Mouse (Mus musculus) kidney, postnatal 0 days (tissue): ENCODE measurements at regions not wholly inside any gene's neighbourhood (a gene's known extent, or its start where the extent isn't known, plus 50 kb on each side); places are given as distances from the start of the nearest gene placed in this dataset.
A peak's percentile ranks its signal among the peaks of the same experiment; 100 is the strongest.

Source experiments
- ATAC-seq: fragments of 200-750 bp; cut with Nextera tagmentation; replicated peaks from 2 replicates; pipeline ENCODE4 v1.8.0; 2017; ENCODE audit warnings: low read depth, moderate number of reproducible peaks, moderate TSS enrichment, moderate library complexity; ENCODE audit not compliant: low FRiP score
- DNase-seq: peaks from one replicate; pipeline ENCODE4 v3.0.0-alpha.2; 2016; ENCODE audit warnings: low spot score
- H3K27ac ChIP-seq: fragments of 300-500 bp; sonication (generic); 2 replicates; pipeline ENCODE4 v1.5.1; 2014; ENCODE audit warnings: mild to moderate bottlenecking
- H3K27me3 ChIP-seq: fragments of 300-500 bp; sonication (generic); 2 replicates; pipeline ENCODE4 v1.6.1; 2014; ENCODE audit warnings: low read length, mixed read lengths; ENCODE audit not compliant: insufficient read depth
- H3K36me3 ChIP-seq: fragments of 300-500 bp; sonication (generic); 2 replicates; pipeline ENCODE4 v1.6.1; 2014; ENCODE audit warnings: low read length, mixed read lengths; ENCODE audit not compliant: insufficient read depth
- H3K4me1 ChIP-seq: fragments of 300-500 bp; sonication (generic); replicated peaks from 2 replicates; pipeline ENCODE4 v1.6.1; 2014; ENCODE audit warnings: antibody characterized with exemption, low read length, mixed read lengths; ENCODE audit not compliant: insufficient read depth
- H3K4me2 ChIP-seq: fragments of 300-500 bp; sonication (generic); 2 replicates; pipeline ENCODE4 v1.6.1; 2014; ENCODE audit warnings: mild to moderate bottlenecking, low read length, moderate library complexity, mixed read lengths
- H3K4me3 ChIP-seq: fragments of 300-500 bp; sonication (generic); replicated peaks from 2 replicates; pipeline ENCODE4 v1.5.1; 2014; ENCODE audit warnings: low read depth, low read length
- H3K9ac ChIP-seq: fragments of 300-500 bp; sonication (generic); 2 replicates; pipeline ENCODE4 v1.6.1; 2014; ENCODE audit warnings: low read depth, low read length
- H3K9me3 ChIP-seq: fragments of 300-500 bp; sonication (generic); replicated peaks from 2 replicates; pipeline ENCODE4 v1.6.1; 2016; ENCODE audit warnings: low read length, inconsistent platforms, mixed read lengths
- CTCF ChIP-seq: IDR thresholded peaks from 2 replicates; pipeline ENCODE4 v1.5.1; 2016; ENCODE audit warnings: antibody characterized with exemption, low read depth, mild to moderate bottlenecking, moderate library complexity
- WGBS: fragments of 180-500 bp; shearing (Covaris S2); extraction: QIAGEN DNeasy Blood & Tissue Kit; methylation state at CpG from one replicate; pipeline ENCODE4 v1.1.7; 2014; 5-methylcytosine and 5-hydroxymethylcytosine counted together

DNA sequence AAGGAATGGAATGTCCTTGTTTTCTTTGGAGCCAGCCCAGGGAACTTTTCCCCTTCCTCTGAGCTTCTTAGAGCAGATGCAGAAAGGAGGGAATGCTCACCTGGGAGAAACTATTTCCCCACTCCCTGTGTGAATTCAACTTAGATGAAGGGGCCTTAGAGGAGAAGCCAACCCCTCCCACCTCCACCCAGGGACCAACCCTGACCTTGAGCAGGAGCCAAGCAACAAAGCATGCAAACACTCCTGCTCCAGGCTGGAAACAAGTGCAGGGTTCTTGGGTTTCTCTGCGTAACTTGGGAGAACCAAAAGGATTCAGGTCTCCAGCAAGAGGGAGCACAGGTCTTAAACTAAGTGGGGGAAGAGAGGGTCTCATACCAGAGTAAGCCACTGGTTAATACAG is 98.0 kb upstream of the 9330182O14Rik start:
- WGBS: 68% methylated on average over 1 of the region's 1 CpGs

DNA sequence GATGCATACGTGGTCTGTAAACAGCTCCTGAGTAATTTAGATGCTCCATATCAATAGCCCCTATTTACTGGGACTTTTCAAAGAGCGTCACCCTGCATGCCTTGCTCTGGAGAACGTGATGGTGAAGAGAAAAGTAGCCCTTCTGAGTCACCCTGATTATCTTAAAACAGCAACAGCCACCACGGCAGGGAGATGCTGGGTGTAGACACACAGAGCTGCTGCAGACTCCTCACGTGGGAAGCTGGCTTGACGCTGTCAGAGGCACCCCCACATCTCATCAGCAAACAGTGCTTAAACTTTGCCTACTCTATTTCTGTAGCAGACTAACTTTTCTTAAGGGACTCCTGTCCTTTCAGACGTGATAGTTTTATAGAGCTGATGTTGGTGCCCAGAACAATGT is 96.9 kb upstream of the 9330182O14Rik start:
- Histone ChIP-seq H3K9ac (no peak overlapping the region), H3K4me3 (no peak overlapping the region), H3K4me2 (no peak overlapping the region), H3K27me3 (no peaks in the 10 kb centered on the region), H3K4me1 (no peaks in the 10 kb centered on the region), H3K27ac (no peak overlapping the region), H3K36me3 (no peaks in the 10 kb centered on the region), H3K9me3 (no peaks in the 10 kb centered on the region)
- no peak for DNase-seq
- no peak for ATAC-seq
- 53% methylated on average over 7 of the region's 7 CpGs for WGBS
- no peak for TF ChIP-seq CTCF

More for the DNA sequence above, 98.0 kb upstream of the 9330182O14Rik start:
- no peak overlapping the region for H3K4me2 ChIP-seq
- H3K27me3 ChIP-seq: no peaks in the 10 kb centered on the region
- ATAC-seq: no peak
- H3K36me3 ChIP-seq: no peaks in the 10 kb centered on the region
- no peak for TF ChIP-seq CTCF
- no peaks in the 10 kb centered on the region for H3K4me1 ChIP-seq
- no peak for DNase-seq
- H3K27ac ChIP-seq: no peak overlapping the region
- H3K9ac ChIP-seq: no peak overlapping the region
- H3K9me3 ChIP-seq: no peaks in the 10 kb centered on the region
- H3K4me3 ChIP-seq: no peak overlapping the region

DNA sequence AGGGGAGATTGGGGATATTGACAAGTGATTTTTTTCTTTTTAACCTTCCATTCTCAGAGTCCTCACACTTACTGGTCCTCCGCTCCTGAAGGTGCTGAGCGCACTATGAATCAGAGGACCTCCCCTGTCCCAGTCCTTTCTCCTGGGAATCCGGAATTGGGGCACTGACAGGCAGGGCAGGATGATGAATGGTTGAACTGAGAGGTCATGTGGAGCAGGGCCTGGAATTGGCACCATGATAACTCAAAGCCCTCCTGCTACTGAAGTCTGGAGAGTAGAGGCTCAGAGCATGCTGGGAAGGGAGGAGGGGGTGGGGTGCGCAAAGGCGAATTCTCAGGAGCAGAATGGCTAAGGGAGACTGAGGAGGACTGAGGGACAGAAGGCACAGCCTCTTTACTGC is 87.9 kb upstream of the 9330182O14Rik start:
- Histone ChIP-seq H3K36me3 (no peaks in the 10 kb centered on the region), H3K9me3 (no peaks in the 10 kb centered on the region), H3K9ac (no peak overlapping the region), H3K4me3 (no peak overlapping the region), H3K4me2 (no peak overlapping the region), H3K4me1 (no peaks in the 10 kb centered on the region), H3K27me3 (no peaks in the 10 kb centered on the region), H3K27ac (no peak overlapping the region)
- no peak for DNase-seq
- TF ChIP-seq CTCF: no peak
- WGBS: 49% methylated on average over 5 of the region's 5 CpGs
- no peak for ATAC-seq

DNA sequence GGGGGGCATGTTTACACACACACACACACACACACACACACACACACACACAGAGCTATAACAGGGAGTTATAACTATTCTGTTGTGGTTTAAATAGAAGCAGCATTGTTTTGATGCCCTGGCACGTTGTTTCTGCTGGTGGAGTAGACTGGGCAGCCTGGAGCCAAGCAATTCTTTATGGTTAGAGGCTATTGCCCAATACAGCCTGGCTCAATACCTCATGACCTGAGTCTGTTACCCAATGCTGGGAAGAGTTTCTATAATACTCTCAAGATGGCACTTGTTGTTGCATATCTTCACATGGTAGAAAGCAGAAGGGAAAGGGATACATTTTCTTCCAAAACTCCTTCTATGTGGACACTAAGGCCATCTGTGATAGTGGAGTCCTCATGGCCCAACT is 87.1 kb upstream of the 9330182O14Rik start:
- DNase-seq (no peak), ATAC-seq (no peak)
- H3K4me3 ChIP-seq: no peak overlapping the region
- no peaks in the 10 kb centered on the region for H3K4me1 ChIP-seq
- no peak overlapping the region for H3K9ac ChIP-seq
- no peak overlapping the region for H3K4me2 ChIP-seq
- no peaks in the 10 kb centered on the region for H3K27me3 ChIP-seq
- no peak overlapping the region for H3K27ac ChIP-seq
- no peaks in the 10 kb centered on the region for H3K36me3 ChIP-seq
- TF ChIP-seq CTCF: no peak
- no peaks in the 10 kb centered on the region for H3K9me3 ChIP-seq
- 64% methylated on average over 1 of the region's 1 CpGs for WGBS

DNA sequence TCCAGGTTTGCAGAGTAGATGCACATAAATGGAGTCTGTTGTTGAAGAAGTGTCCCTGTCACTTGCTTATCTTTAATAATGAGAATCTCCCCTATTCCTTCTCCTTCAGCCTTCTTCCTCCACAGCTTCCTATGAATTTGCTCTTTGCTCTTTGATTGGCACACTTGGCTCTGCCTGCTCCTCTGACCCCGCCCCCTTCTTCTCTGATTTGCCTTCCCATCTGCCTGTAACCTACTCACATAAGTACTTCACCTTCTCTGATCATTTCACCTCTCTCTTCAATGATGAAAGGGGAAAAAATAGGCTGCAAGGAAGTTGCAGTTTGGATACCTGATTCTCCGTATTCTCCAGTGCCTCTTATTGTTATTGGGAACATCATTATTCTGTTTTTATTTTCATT is 66.1 kb upstream of the 9330182O14Rik start:
- no peak for TF ChIP-seq CTCF
- no peaks in the 10 kb centered on the region for H3K27me3 ChIP-seq
- ATAC-seq (no peak), DNase-seq (no peak)
- WGBS: 81% methylated on average over 2 of the region's 2 CpGs
- H3K27ac ChIP-seq: no peak overlapping the region
- no peaks in the 10 kb centered on the region for H3K36me3 ChIP-seq
- H3K4me1 ChIP-seq: no peaks in the 10 kb centered on the region
- H3K4me2 ChIP-seq: no peak overlapping the region
- H3K9me3 ChIP-seq: no peaks in the 10 kb centered on the region
- no peak overlapping the region for H3K4me3 ChIP-seq
- H3K9ac ChIP-seq: no peak overlapping the region

DNA sequence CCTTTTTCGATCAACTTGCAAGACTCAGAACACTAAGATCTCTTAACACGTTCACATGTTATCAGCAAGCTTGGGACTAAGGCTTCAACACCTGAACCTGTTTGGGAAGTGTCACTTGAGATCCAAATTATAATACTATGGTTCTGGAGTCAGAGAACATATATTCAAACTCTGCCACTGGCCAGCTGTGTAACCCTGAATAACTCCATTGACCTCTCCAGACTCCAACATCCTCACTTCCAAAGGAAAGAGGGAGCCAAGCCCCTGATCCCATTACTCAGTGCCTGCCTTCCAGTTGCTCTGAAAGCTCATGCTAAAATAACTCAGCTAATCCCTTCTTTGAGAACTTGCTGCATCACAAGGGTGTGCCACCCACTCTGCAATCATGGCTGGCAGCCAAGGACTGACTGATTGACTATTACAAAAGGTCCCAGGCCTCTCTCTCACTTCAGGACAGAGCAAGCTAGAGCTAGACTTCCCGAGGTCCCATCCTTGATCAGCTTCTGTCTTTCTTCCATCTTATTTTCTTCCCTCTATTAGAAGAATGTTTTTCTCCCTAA is 58.8 kb upstream of the 9330182O14Rik start:
- no peaks in the 10 kb centered on the region for H3K9me3 ChIP-seq
- TF ChIP-seq CTCF: no peak
- no peak overlapping the region for H3K4me2 ChIP-seq
- 53% methylated on average over 3 of the region's 3 CpGs for WGBS
- ATAC-seq: no peak
- H3K4me1 ChIP-seq: no peaks in the 10 kb centered on the region
- peak; percentile 44 for DNase-seq
- H3K9ac ChIP-seq: no peak overlapping the region
- H3K27me3 ChIP-seq: no peaks in the 10 kb centered on the region
- H3K27ac ChIP-seq: no peak overlapping the region
- no peak overlapping the region for H3K4me3 ChIP-seq
- H3K36me3 ChIP-seq: no peaks in the 10 kb centered on the region

DNA sequence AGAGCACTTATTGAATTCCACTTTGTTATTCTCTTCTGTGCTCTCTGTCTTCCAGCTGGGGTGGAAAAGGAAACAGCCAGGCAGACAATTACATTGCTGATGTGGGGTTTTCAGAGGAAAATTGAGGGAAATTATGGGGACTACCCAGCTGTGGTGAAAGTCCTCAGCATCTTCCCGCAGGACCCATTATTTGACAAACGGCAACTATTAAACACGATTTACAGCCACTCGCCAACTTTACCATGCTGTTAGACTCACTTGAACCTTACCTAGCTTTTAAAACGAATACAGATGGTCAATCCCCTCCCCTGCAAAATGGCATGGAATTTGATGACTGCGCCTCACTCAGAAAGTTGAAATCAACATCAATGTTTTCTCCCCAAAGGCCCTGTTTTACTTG is 54.3 kb upstream of the 9330182O14Rik start:
- DNase-seq: no peak
- Histone ChIP-seq H3K27ac (no peak overlapping the region), H3K9me3 (no peaks in the 10 kb centered on the region), H3K36me3 (no peaks in the 10 kb centered on the region), H3K9ac (no peak overlapping the region), H3K4me2 (no peak overlapping the region), H3K4me3 (no peak overlapping the region), H3K27me3 (no peaks in the 10 kb centered on the region), H3K4me1 (no peaks in the 10 kb centered on the region)
- no peak for TF ChIP-seq CTCF
- WGBS: 56% methylated on average over 6 of the region's 6 CpGs
- no peak for ATAC-seq
